Mouse (Mus musculus): ENCODE measurements around the gene Zfp316. TPM values are rescaled to one million over a fixed set of nuclear protein-coding genes. Genes with fewer than 3 reads are reported as not detected.

Zfp316 gene
- polyA plus RNA-seq (2015; fragmentation: Nextera tagmentation; extraction: Ambion mirVana), result 2.2 and 2.4 TPM in 2 replicates

GRCm38 (mm10) chr5:143269363-143270150, at the start of gene Zfp316:
TSS of gene Zfp316 (minus strand) at chr5:143270022.
- peak within 1 kb of the TSS; percentile 93 for H3K9ac ChIP-seq

GRCm38 (mm10) chr5:143317288-143317610, 47.4 kb upstream of the Zfp316 start:
- Histone ChIP-seq H3K36me3 (peaks cover 19% of the 10 kb centered on the region; the same call in 1 of the 2 replicates), H3K4me1 (replicated peaks) (peaks cover 9% of the 10 kb centered on the region), H3K9me3 (no peaks in the 10 kb centered on the region), H3K27me3 (replicated peaks) (no peaks in the 10 kb centered on the region), H3K4me3 (replicated peaks) (no peak overlapping the region), H3K27ac (no peak overlapping the region), H3K4me2 (replicated peaks) (no peak overlapping the region), H3K9ac (no peak overlapping the region)
- 89% methylated on average over 8 of the region's 8 CpGs for WGBS
- ATAC-seq, result no peak

More at GRCm38 (mm10) chr5:143269363-143270150, at the start of gene Zfp316:
- no peaks in the 10 kb centered on the region for H3K36me3 ChIP-seq
- WGBS, result 0% methylated on average over 79 of the region's 79 CpGs
- no peaks in the 10 kb centered on the region for H3K27me3 ChIP-seq (replicated peaks)
- ATAC-seq, result peak; percentile 92
- H3K4me2 ChIP-seq (replicated peaks), result peak within 1 kb of the TSS; percentile 93
- H3K4me1 ChIP-seq (replicated peaks), result peaks cover 11% of the 10 kb centered on the region; the same call in 1 of the 2 replicates
- H3K4me3 ChIP-seq (replicated peaks), result peak within 1 kb of the TSS; percentile 94
- H3K9me3 ChIP-seq, result no peaks in the 10 kb centered on the region
- peak within 1 kb of the TSS; percentile 70 for H3K27ac ChIP-seq

GRCm38 (mm10) chr5:143316605-143317287, 46.9 kb upstream of the Zfp316 start:
- Histone ChIP-seq H3K9ac (no peak overlapping the region), H3K4me1 (replicated peaks) (peaks cover 9% of the 10 kb centered on the region), H3K36me3 (peaks cover 20% of the 10 kb centered on the region; the same call in 1 of the 2 replicates), H3K27ac (no peak overlapping the region), H3K4me3 (replicated peaks) (no peak overlapping the region), H3K27me3 (replicated peaks) (no peaks in the 10 kb centered on the region), H3K9me3 (no peaks in the 10 kb centered on the region), H3K4me2 (replicated peaks) (no peak overlapping the region)
- no peak for ATAC-seq
- 84% methylated on average over 5 of the region's 5 CpGs for WGBS

- Histone ChIP-seq H3K4me2 (replicated peaks) (peak overlapping the region; percentile 84), H3K36me3 (peaks cover 23% of the 10 kb centered on the region; the same call in 1 of the 2 replicates), H3K4me3 (replicated peaks) (peak overlapping the region; percentile 95), H3K9ac (no peak overlapping the region), H3K9me3 (no peaks in the 10 kb centered on the region), H3K27me3 (replicated peaks) (no peaks in the 10 kb centered on the region), H3K27ac (no peak overlapping the region), H3K4me1 (replicated peaks) (peaks cover 9% of the 10 kb centered on the region)
- 15% methylated on average over 8 of the region's 8 CpGs for WGBS
- no peak; the same call in 1 of the 2 replicates for ATAC-seq
These were observed 45.7 kb upstream of the Zfp316 start for GRCm38 (mm10) chr5:143315514-143315888.

- no peaks in the 10 kb centered on the region for H3K9me3 ChIP-seq
- H3K4me1 ChIP-seq (replicated peaks), result peaks cover 9% of the 10 kb centered on the region
- peak within 1 kb of the TSS; percentile 95 for H3K4me3 ChIP-seq (replicated peaks)
- peak within 1 kb of the TSS; percentile 96 for H3K9ac ChIP-seq
- H3K4me2 ChIP-seq (replicated peaks), result peak within 1 kb of the TSS; percentile 84
- ATAC-seq, result peak; percentile 90
- H3K36me3 ChIP-seq, result peaks cover 27% of the 10 kb centered on the region; the same call in 1 of the 2 replicates
- no peaks in the 10 kb centered on the region for H3K27me3 ChIP-seq (replicated peaks)
- peak within 1 kb of the TSS; percentile 84 for H3K27ac ChIP-seq
- under 1% methylated on average over 99 of the region's 101 CpGs for WGBS
These were observed 45.1 kb upstream of the Zfp316 start, which contains the start of gene E130309D02Rik for GRCm38 (mm10) chr5:143314730-143315513. TSS of gene E130309D02Rik (minus strand) at chr5:143315360.

GRCm38 (mm10) chr5:143314183-143314729, 44.4 kb upstream of the Zfp316 start:
- H3K4me2 ChIP-seq (replicated peaks), result peak overlapping the region; percentile 84
- H3K36me3 ChIP-seq, result peaks cover 27% of the 10 kb centered on the region
- H3K4me3 ChIP-seq (replicated peaks), result peak overlapping the region; percentile 95
- peak overlapping the region; percentile 96 for H3K9ac ChIP-seq
- WGBS, result 3% methylated on average over 16 of the region's 16 CpGs
- no peaks in the 10 kb centered on the region for H3K27me3 ChIP-seq (replicated peaks)
- no peaks in the 10 kb centered on the region for H3K9me3 ChIP-seq
- peak; percentile 45; the same call in 1 of the 2 replicates for ATAC-seq
- H3K27ac ChIP-seq, result peak overlapping the region; percentile 84
- H3K4me1 ChIP-seq (replicated peaks), result peaks cover 9% of the 10 kb centered on the region

- Histone ChIP-seq H3K4me1 (replicated peaks) (peaks cover 9% of the 10 kb centered on the region), H3K4me2 (replicated peaks) (no peak overlapping the region)
These were observed 42.1 kb upstream of the Zfp316 start for GRCm38 (mm10) chr5:143311886-143312285.

GRCm38 (mm10) chr5:143309916-143310315, 40.1 kb upstream of the Zfp316 start:
- no peaks in the 10 kb centered on the region for H3K9me3 ChIP-seq
- H3K27me3 ChIP-seq (replicated peaks), result no peaks in the 10 kb centered on the region
- WGBS, result 96% methylated on average over 7 of the region's 7 CpGs
- peaks cover 9% of the 10 kb centered on the region for H3K4me1 ChIP-seq (replicated peaks)
- no peak overlapping the region for H3K9ac ChIP-seq
- H3K4me2 ChIP-seq (replicated peaks), result no peak overlapping the region
- no peak overlapping the region for H3K27ac ChIP-seq
- peaks cover 51% of the 10 kb centered on the region for H3K36me3 ChIP-seq
- H3K4me3 ChIP-seq (replicated peaks), result no peak overlapping the region
- no peak for ATAC-seq

More at GRCm38 (mm10) chr5:143311886-143312285, 42.1 kb upstream of the Zfp316 start:
- Histone ChIP-seq H3K4me3 (replicated peaks) (no peak overlapping the region), H3K36me3 (peaks cover 38% of the 10 kb centered on the region), H3K9me3 (no peaks in the 10 kb centered on the region), H3K27me3 (replicated peaks) (no peaks in the 10 kb centered on the region), H3K27ac (no peak overlapping the region), H3K9ac (no peak overlapping the region)
- 67% methylated on average over 8 of the region's 8 CpGs for WGBS
- ATAC-seq, result no peak

- Histone ChIP-seq H3K4me1 (replicated peaks) (peaks cover 5% of the 10 kb centered on the region), H3K36me3 (peaks cover 51% of the 10 kb centered on the region), H3K27me3 (replicated peaks) (no peaks in the 10 kb centered on the region), H3K27ac (no peak overlapping the region), H3K4me3 (replicated peaks) (no peak overlapping the region), H3K4me2 (replicated peaks) (no peak overlapping the region), H3K9me3 (no peaks in the 10 kb centered on the region), H3K9ac (no peak overlapping the region)
- no peak for ATAC-seq
- WGBS, result 80% methylated on average over 5 of the region's 5 CpGs
These were observed 39.0 kb upstream of the Zfp316 start for GRCm38 (mm10) chr5:143308825-143309224.

- Histone ChIP-seq H3K4me1 (replicated peaks) (no peaks in the 10 kb centered on the region), H3K9ac (no peak overlapping the region), H3K9me3 (no peaks in the 10 kb centered on the region), H3K4me3 (replicated peaks) (no peak overlapping the region), H3K4me2 (replicated peaks) (no peak overlapping the region), H3K27ac (no peak overlapping the region), H3K27me3 (replicated peaks) (no peaks in the 10 kb centered on the region), H3K36me3 (peaks cover 50% of the 10 kb centered on the region)
- 92% methylated on average over 7 of the region's 7 CpGs for WGBS
- ATAC-seq, result no peak
These were observed 34.4 kb upstream of the Zfp316 start for GRCm38 (mm10) chr5:143304251-143304650.

- H3K4me2 ChIP-seq (replicated peaks), result no peak overlapping the region
- no peaks in the 10 kb centered on the region for H3K9me3 ChIP-seq
- H3K9ac ChIP-seq, result no peak overlapping the region
- ATAC-seq, result no peak
- H3K4me3 ChIP-seq (replicated peaks), result no peak overlapping the region
- H3K27me3 ChIP-seq (replicated peaks), result no peaks in the 10 kb centered on the region
- peaks cover 30% of the 10 kb centered on the region for H3K36me3 ChIP-seq
- 76% methylated on average over 8 of the region's 8 CpGs for WGBS
- H3K27ac ChIP-seq, result no peak overlapping the region
- H3K4me1 ChIP-seq (replicated peaks), result no peaks in the 10 kb centered on the region
These were observed 31.5 kb upstream of the Zfp316 start for GRCm38 (mm10) chr5:143301296-143301695.

Measured in intestine, embryonic 15.5 days (tissue).